Mouse (Mus musculus): ENCODE results near the gene Tmem117. TPM values are rescaled to one million over a fixed set of nuclear protein-coding genes. Genes with fewer than 3 reads are reported as not detected.

Tmem117 gene
- polyA plus RNA-seq, 1 experiment from 2014 or later: 0.18 TPM

DNA sequence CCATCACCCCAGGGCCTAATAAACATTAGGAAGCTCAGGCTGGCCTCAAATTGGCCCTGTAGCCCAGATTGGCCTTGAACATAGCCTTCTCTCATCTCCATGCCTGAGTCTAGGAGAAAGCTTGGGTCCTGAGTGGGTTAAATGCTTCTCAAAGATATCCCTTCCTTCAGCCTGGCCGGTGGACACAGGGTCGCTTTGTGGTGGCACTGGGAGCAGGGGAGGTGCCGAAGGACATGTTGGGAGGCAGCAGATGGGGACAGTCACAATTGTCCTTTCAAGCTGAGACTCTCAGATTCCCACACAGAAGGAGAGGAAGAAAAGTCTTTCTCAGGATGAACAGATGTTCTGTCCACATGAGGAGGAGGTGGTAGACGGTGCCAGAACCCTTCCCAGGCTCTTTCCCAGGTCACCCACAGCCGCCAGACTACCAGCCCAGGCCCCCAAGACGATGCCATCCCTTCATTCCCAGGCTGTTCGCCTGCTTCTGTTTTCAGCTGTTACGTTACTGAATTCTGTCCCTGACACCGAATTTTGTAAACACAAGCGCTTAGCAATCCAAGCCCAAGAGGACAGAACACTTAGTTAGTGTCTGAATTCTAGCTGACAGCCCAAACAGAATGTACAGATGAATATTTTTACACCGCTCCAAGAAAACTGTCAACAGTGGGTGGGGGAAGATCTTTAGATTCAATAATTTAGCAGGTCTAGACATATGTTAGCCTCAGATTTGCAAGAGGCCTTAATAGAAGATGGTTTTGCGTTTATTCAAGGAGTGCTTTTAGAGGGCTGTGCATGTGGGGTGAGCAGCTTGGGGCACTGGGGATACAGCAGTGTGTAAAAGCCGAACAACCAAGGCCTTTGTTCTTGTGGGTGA, 23.2 kb downstream of the Tmem117 start:
- Histone ChIP-seq H3K9ac (ENCODE audit: low read depth, low read length) (no peak overlapping the region), H3K4me1 (replicated peaks; ENCODE audit: control insufficient read depth, insufficient read depth, low read length) (no peaks in the 10 kb centered on the region), H3K27ac (ENCODE audit: low read depth, low read length) (no peak overlapping the region), H3K9me3 (ENCODE audit: control insufficient read depth, low read length) (no peaks in the 10 kb centered on the region), H3K4me3 (ENCODE audit: low read depth, low read length) (no peak overlapping the region), H3K36me3 (ENCODE audit: control insufficient read depth, insufficient read depth, low read length) (no peaks in the 10 kb centered on the region), H3K4me2 (no peak overlapping the region), H3K27me3 (replicated peaks; ENCODE audit: control insufficient read depth, insufficient read depth, low read length) (peaks cover 5% of the 10 kb centered on the region; the same call in 1 of the 2 replicates)
- no peak for ATAC-seq (replicated peaks; ENCODE audit: low FRiP score)
- DNase-seq (ENCODE audit: low spot score): no peak
- 75% methylated on average over 13 of the region's 13 CpGs for WGBS

DNA sequence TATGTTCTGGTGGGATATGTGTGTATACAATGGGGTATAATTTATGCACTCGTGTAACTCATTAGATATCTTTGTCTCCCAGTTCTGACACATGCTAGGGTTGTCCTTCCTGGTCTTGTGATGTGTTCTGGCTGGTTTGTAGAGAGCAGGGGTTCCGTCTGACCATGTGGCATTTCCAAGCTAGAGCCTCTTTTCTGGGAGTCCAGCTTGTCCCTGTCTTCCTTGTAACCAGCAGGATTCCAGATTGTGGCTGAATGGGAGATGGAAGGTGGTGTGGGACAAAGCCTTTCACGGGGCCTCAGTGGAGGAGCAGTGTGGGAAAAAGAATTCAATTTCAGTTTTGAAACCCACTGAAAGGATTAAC, 23.8 kb downstream of the Tmem117 start:
- no peak overlapping the region for H3K9ac ChIP-seq (ENCODE audit: low read depth, low read length)
- H3K27ac ChIP-seq (ENCODE audit: low read depth, low read length): no peak overlapping the region
- no peaks in the 10 kb centered on the region for H3K9me3 ChIP-seq (ENCODE audit: control insufficient read depth, low read length)
- peaks cover 5% of the 10 kb centered on the region; the same call in 1 of the 2 replicates for H3K27me3 ChIP-seq (replicated peaks; ENCODE audit: control insufficient read depth, insufficient read depth, low read length)
- no peak for ATAC-seq (replicated peaks; ENCODE audit: low FRiP score)
- DNase-seq (ENCODE audit: low spot score): no peak
- no peaks in the 10 kb centered on the region for H3K4me1 ChIP-seq (replicated peaks; ENCODE audit: control insufficient read depth, insufficient read depth, low read length)
- H3K4me2 ChIP-seq: no peak overlapping the region
- H3K36me3 ChIP-seq (ENCODE audit: control insufficient read depth, insufficient read depth, low read length): no peaks in the 10 kb centered on the region
- WGBS: 66% methylated on average over 3 of the region's 3 CpGs
- H3K4me3 ChIP-seq (ENCODE audit: low read depth, low read length): no peak overlapping the region

DNA sequence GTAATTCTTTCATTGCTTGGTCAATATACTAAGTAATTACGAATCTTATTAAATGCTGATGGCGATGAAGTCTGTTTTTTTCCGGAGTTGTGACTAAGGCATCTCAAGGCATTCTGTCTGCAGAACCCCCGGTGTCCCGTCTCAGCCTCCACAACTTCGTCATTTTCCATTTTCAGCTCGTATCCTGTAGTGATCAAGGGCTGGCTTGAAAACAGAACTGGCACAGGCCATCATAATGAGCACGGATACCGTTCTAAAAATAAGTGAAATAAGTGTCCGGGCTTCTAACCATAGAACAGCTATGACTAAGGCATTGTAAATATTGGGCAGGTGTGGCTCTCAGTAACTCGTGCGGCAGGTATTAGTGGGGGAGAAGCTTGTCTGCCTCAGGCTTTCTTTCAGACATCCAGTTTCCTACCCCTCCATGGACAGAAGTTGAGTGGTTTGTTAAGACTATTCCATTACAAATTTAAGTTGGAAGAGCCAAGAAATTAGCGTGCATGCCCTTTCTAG, 26.8 kb downstream of the Tmem117 start:
- 87% methylated on average over 13 of the region's 13 CpGs for WGBS
- ATAC-seq (replicated peaks; ENCODE audit: low FRiP score): no peak
- no peak for DNase-seq (ENCODE audit: low spot score)

GRCm38 (mm10) chr15:94657882-94658281, 28.9 kb downstream of the Tmem117 start:
- Histone ChIP-seq H3K4me1 (replicated peaks; ENCODE audit: control insufficient read depth, insufficient read depth, low read length) (no peaks in the 10 kb centered on the region), H3K27ac (ENCODE audit: low read depth, low read length) (no peak overlapping the region), H3K36me3 (ENCODE audit: control insufficient read depth, insufficient read depth, low read length) (no peaks in the 10 kb centered on the region), H3K4me2 (no peak overlapping the region), H3K9me3 (ENCODE audit: control insufficient read depth, low read length) (no peaks in the 10 kb centered on the region), H3K4me3 (ENCODE audit: low read depth, low read length) (no peak overlapping the region), H3K27me3 (replicated peaks; ENCODE audit: control insufficient read depth, insufficient read depth, low read length) (no peaks in the 10 kb centered on the region), H3K9ac (ENCODE audit: low read depth, low read length) (no peak overlapping the region)
- ATAC-seq (replicated peaks; ENCODE audit: low FRiP score) (no peak), DNase-seq (ENCODE audit: low spot score) (no peak)
- 70% methylated on average over 6 of the region's 6 CpGs for WGBS

More for the DNA sequence above, 26.8 kb downstream of the Tmem117 start:
- no peak overlapping the region for H3K4me2 ChIP-seq
- H3K4me1 ChIP-seq (replicated peaks; ENCODE audit: control insufficient read depth, insufficient read depth, low read length): no peaks in the 10 kb centered on the region
- H3K9me3 ChIP-seq (ENCODE audit: control insufficient read depth, low read length): no peaks in the 10 kb centered on the region
- no peaks in the 10 kb centered on the region for H3K36me3 ChIP-seq (ENCODE audit: control insufficient read depth, insufficient read depth, low read length)
- no peak overlapping the region for H3K4me3 ChIP-seq (ENCODE audit: low read depth, low read length)
- no peak overlapping the region for H3K9ac ChIP-seq (ENCODE audit: low read depth, low read length)
- no peak overlapping the region for H3K27ac ChIP-seq (ENCODE audit: low read depth, low read length)
- peaks cover 5% of the 10 kb centered on the region; the same call in 1 of the 2 replicates for H3K27me3 ChIP-seq (replicated peaks; ENCODE audit: control insufficient read depth, insufficient read depth, low read length)

DNA sequence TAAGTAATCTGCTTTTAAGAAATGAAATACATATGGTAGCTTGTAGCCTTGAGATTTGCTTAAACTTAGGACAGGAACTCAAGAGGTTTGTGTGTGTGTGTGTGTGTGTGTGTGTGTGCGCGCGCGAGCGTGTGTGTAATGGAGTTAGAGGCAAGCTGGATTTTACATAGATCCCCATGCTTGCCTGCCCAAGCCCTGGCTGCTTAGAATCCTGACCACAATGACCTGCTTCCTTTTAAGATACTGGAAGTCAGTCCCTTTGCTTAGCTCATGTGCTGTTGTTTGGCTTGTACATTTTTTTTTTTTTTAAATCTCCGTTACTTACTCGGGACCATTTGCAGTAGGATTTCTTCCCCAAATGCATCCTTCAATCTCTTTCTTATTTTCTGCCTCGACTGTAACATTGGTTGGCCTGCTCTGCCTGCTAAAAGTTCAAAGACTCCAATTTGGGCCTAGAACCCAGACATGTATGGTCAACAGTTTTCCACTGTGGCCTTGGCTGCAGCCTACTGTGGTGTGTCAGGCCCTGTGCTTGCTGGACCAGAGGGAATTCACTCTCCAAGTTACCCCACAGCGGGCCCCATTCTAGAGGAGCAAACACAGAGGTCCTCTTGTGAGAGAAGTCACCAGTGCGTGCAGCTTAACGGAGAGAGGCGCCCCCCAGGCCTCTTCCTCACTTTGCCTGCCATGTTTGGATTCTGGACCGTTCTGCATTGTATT, 29.5 kb downstream of the Tmem117 start:
- Histone ChIP-seq H3K36me3 (ENCODE audit: control insufficient read depth, insufficient read depth, low read length) (no peaks in the 10 kb centered on the region), H3K4me3 (ENCODE audit: low read depth, low read length) (no peak overlapping the region), H3K9me3 (ENCODE audit: control insufficient read depth, low read length) (no peaks in the 10 kb centered on the region), H3K27ac (ENCODE audit: low read depth, low read length) (no peak overlapping the region), H3K4me2 (no peak overlapping the region), H3K27me3 (replicated peaks; ENCODE audit: control insufficient read depth, insufficient read depth, low read length) (no peaks in the 10 kb centered on the region), H3K4me1 (replicated peaks; ENCODE audit: control insufficient read depth, insufficient read depth, low read length) (no peaks in the 10 kb centered on the region), H3K9ac (ENCODE audit: low read depth, low read length) (no peak overlapping the region)
- WGBS: 78% methylated on average over 13 of the region's 13 CpGs
- no peak for DNase-seq (ENCODE audit: low spot score)
- no peak for ATAC-seq (replicated peaks; ENCODE audit: low FRiP score)

DNA sequence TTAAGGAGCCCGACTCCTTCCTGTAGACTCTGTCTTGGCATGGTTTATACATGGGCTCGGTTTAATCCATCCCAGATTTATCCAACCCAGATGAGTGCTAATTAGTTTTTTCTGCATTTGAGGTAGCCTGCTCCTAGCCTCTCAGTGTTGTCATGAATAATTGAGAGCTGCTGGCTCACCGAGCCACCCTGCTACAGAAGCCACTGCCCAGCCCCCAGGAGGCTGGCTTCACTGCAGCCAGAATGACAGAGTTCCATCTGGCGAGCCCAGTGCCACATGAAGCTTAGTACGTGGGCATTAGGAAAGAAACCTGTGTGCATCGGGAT, 30.0 kb downstream of the Tmem117 start:
- H3K27ac ChIP-seq (ENCODE audit: low read depth, low read length): no peak overlapping the region
- H3K4me1 ChIP-seq (replicated peaks; ENCODE audit: control insufficient read depth, insufficient read depth, low read length): no peaks in the 10 kb centered on the region
- no peaks in the 10 kb centered on the region for H3K36me3 ChIP-seq (ENCODE audit: control insufficient read depth, insufficient read depth, low read length)
- H3K27me3 ChIP-seq (replicated peaks; ENCODE audit: control insufficient read depth, insufficient read depth, low read length): no peaks in the 10 kb centered on the region
- no peak overlapping the region for H3K4me2 ChIP-seq
- no peak overlapping the region for H3K4me3 ChIP-seq (ENCODE audit: low read depth, low read length)
- no peak for ATAC-seq (replicated peaks; ENCODE audit: low FRiP score)
- no peak overlapping the region for H3K9ac ChIP-seq (ENCODE audit: low read depth, low read length)
- no peaks in the 10 kb centered on the region for H3K9me3 ChIP-seq (ENCODE audit: control insufficient read depth, low read length)
- WGBS: 54% methylated on average over 6 of the region's 6 CpGs
- DNase-seq (ENCODE audit: low spot score): no peak

DNA sequence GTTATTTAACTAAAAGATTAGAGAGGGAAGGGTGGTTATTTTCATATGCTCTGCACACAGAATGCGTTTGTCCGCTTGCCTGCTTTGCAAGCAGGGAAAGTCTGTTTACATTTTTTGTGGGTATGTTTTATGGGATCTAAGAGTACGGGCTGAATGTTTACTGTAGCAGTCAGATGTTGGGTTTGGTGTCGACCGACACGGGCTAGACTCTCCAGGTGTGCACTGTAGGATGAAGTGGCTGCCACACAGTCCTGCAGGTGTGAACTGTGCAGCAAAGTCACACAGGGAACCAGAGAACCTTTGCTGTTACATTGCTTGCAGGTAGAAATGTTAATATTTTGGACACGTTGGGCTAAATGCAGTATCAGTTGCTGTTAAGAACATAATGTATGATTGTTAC, 31.9 kb downstream of the Tmem117 start:
- ATAC-seq (replicated peaks; ENCODE audit: low FRiP score): no peak
- no peak overlapping the region for H3K4me2 ChIP-seq
- WGBS: 71% methylated on average over 7 of the region's 7 CpGs
- no peak overlapping the region for H3K4me3 ChIP-seq (ENCODE audit: low read depth, low read length)
- H3K4me1 ChIP-seq (replicated peaks; ENCODE audit: control insufficient read depth, insufficient read depth, low read length): no peaks in the 10 kb centered on the region
- H3K9ac ChIP-seq (ENCODE audit: low read depth, low read length): no peak overlapping the region
- no peak for DNase-seq (ENCODE audit: low spot score)
- no peaks in the 10 kb centered on the region for H3K36me3 ChIP-seq (ENCODE audit: control insufficient read depth, insufficient read depth, low read length)
- H3K27me3 ChIP-seq (replicated peaks; ENCODE audit: control insufficient read depth, insufficient read depth, low read length): no peaks in the 10 kb centered on the region
- H3K27ac ChIP-seq (ENCODE audit: low read depth, low read length): no peak overlapping the region
- H3K9me3 ChIP-seq (ENCODE audit: control insufficient read depth, low read length): no peaks in the 10 kb centered on the region

DNA sequence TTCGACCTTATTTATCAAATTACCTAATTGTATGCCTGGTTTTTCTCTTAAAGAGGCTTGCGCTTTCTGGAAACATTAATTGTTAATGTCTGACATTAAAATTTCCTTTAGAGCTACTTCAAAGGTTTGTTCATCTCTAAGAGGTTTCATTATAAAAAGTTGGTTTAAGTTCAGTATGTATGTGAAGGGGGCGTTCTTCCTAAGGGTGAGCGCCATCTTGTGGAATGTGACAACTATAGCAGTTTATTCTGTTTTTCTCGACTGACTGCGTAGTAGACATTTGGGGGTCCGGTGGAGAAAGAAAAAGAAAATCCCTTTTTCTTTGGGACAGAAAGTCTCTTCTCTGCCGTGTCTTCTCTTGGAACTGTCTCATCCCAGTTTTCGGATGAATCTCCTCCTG, 32.4 kb downstream of the Tmem117 start:
- Histone ChIP-seq H3K27ac (ENCODE audit: low read depth, low read length) (no peak overlapping the region), H3K4me1 (replicated peaks; ENCODE audit: control insufficient read depth, insufficient read depth, low read length) (no peaks in the 10 kb centered on the region), H3K9me3 (ENCODE audit: control insufficient read depth, low read length) (no peaks in the 10 kb centered on the region), H3K4me2 (no peak overlapping the region), H3K36me3 (ENCODE audit: control insufficient read depth, insufficient read depth, low read length) (no peaks in the 10 kb centered on the region), H3K9ac (ENCODE audit: low read depth, low read length) (no peak overlapping the region), H3K4me3 (ENCODE audit: low read depth, low read length) (no peak overlapping the region), H3K27me3 (replicated peaks; ENCODE audit: control insufficient read depth, insufficient read depth, low read length) (no peaks in the 10 kb centered on the region)
- no peak for ATAC-seq (replicated peaks; ENCODE audit: low FRiP score)
- WGBS: 24% methylated on average over 9 of the region's 9 CpGs
- DNase-seq (ENCODE audit: low spot score): no peak
